Mouse (Mus musculus) neural tube, embryonic 11.5 days (tissue): Measurements from ENCODE around the gene Mgat4e. TPM values are rescaled to one million over a fixed set of nuclear protein-coding genes. Genes with fewer than 3 reads are reported as not detected.

Experiments
- ATAC-seq: fragments of 200-750 bp; cut with Nextera tagmentation; 2 replicates; pipeline ENCODE4 v1.8.0; 2017; ENCODE audit warnings: moderate number of reproducible peaks, mild to moderate bottlenecking, moderate TSS enrichment, moderate library complexity; ENCODE audit not compliant: insufficient read depth, low FRiP score, low TSS enrichment
- DNase-seq: peaks from one replicate; pipeline ENCODE4 v3.0.0-alpha.2; 2015; ENCODE audit warnings: low spot score
- H3K27ac ChIP-seq: fragments of 300-500 bp; sonication (generic); 2 replicates; pipeline ENCODE4 v1.5.1; 2014; ENCODE audit warnings: low read depth, mild to moderate bottlenecking, low read length
- H3K27me3 ChIP-seq: fragments of 300-500 bp; sonication (generic); 2 replicates; pipeline ENCODE4 v1.6.1; 2014; ENCODE audit warnings: mild to moderate bottlenecking, low read length, mixed read lengths; ENCODE audit not compliant: control insufficient read depth, insufficient read depth
- H3K36me3 ChIP-seq: fragments of 300-500 bp; sonication (generic); 2 replicates; pipeline ENCODE4 v1.6.1; 2014; ENCODE audit warnings: mild to moderate bottlenecking, low read length, moderate library complexity, mixed read lengths; ENCODE audit not compliant: control insufficient read depth, insufficient read depth
- H3K4me1 ChIP-seq: fragments of 300-500 bp; sonication (generic); 2 replicates; pipeline ENCODE4 v1.6.1; 2014; ENCODE audit warnings: low read length, mixed read lengths; ENCODE audit not compliant: control insufficient read depth, insufficient read depth
- H3K4me2 ChIP-seq: fragments of 300-500 bp; sonication (generic); 2 replicates; pipeline ENCODE4 v1.6.1; 2014; ENCODE audit warnings: low read depth, mild to moderate bottlenecking, moderate library complexity
- H3K4me3 ChIP-seq: fragments of 300-500 bp; sonication (generic); 2 replicates; pipeline ENCODE4 v1.5.1; 2014; ENCODE audit warnings: low read depth, low read length
- H3K9ac ChIP-seq: fragments of 300-500 bp; sonication (generic); 2 replicates; pipeline ENCODE4 v1.6.1; 2014; ENCODE audit warnings: mild to moderate bottlenecking, low read length
- H3K9me3 ChIP-seq: fragments of 300-500 bp; sonication (generic); 2 replicates; pipeline ENCODE4 v1.6.1; 2016; ENCODE audit warnings: low read length; ENCODE audit not compliant: control insufficient read depth
- WGBS: fragments of 180-500 bp; shearing (Covaris S2); extraction: QIAGEN DNeasy Blood & Tissue Kit; methylation state at CpG from one replicate; pipeline ENCODE4 v1.1.7; 2014; 5-methylcytosine and 5-hydroxymethylcytosine counted together
- polyA plus RNA-seq: library from polyadenylated mRNA; unstranded; fragments of >200 nt; fragmentation: Nextera tagmentation; extraction: Ambion mirVana; gene quantifications from 2 replicates; pipeline ENCODE4 v1.2.1, GENCODE M21; 2014

Gene Mgat4e
- polyA plus RNA-seq, 1 experiment from 2014 or later, result not detected

GRCm38 (mm10) chr1:134513876-134514590, 35.4 kb downstream of the Mgat4e start:
- Histone ChIP-seq H3K9ac (no peak overlapping the region), H3K4me3 (peak overlapping the region; percentile 31)

GRCm38 (mm10) chr1:134513312-134513860, 36.1 kb downstream of the Mgat4e start:
- peak overlapping the region; percentile 31 for H3K4me3 ChIP-seq
- H3K9ac ChIP-seq, result peak overlapping the region; percentile 50
- H3K36me3 ChIP-seq, result no peaks in the 10 kb centered on the region
- no peaks in the 10 kb centered on the region for H3K9me3 ChIP-seq
- 2% methylated on average over 38 of the region's 38 CpGs for WGBS
- ATAC-seq (no peak), DNase-seq (peak; percentile 51)
- peak overlapping the region; percentile 69 for H3K4me2 ChIP-seq
- peaks cover 9% of the 10 kb centered on the region for H3K4me1 ChIP-seq
- H3K27me3 ChIP-seq, result peaks cover 15% of the 10 kb centered on the region
- H3K27ac ChIP-seq, result no peak overlapping the region

More at GRCm38 (mm10) chr1:134513876-134514590, 35.4 kb downstream of the Mgat4e start:
- peaks cover 9% of the 10 kb centered on the region for H3K4me1 ChIP-seq
- ATAC-seq (no peak), DNase-seq (no peak)
- WGBS, result 47% methylated on average over 16 of the region's 16 CpGs
- no peaks in the 10 kb centered on the region for H3K36me3 ChIP-seq
- peak overlapping the region; percentile 69 for H3K4me2 ChIP-seq
- H3K27me3 ChIP-seq, result peaks cover 15% of the 10 kb centered on the region
- no peak overlapping the region for H3K27ac ChIP-seq
- H3K9me3 ChIP-seq, result no peaks in the 10 kb centered on the region

GRCm38 (mm10) chr1:134512584-134512983, 36.9 kb downstream of the Mgat4e start:
- no peak overlapping the region for H3K9ac ChIP-seq
- no peak overlapping the region for H3K4me3 ChIP-seq

GRCm38 (mm10) chr1:134512183-134512582, 37.3 kb downstream of the Mgat4e start:
- H3K4me2 ChIP-seq, result no peak overlapping the region
- WGBS, result 79% methylated on average over 4 of the region's 4 CpGs
- no peak for DNase-seq
- no peak overlapping the region for H3K9ac ChIP-seq
- peaks cover 15% of the 10 kb centered on the region for H3K27me3 ChIP-seq
- no peaks in the 10 kb centered on the region for H3K9me3 ChIP-seq
- H3K4me1 ChIP-seq, result peaks cover 9% of the 10 kb centered on the region
- H3K4me3 ChIP-seq, result no peak overlapping the region
- H3K27ac ChIP-seq, result no peak overlapping the region
- H3K36me3 ChIP-seq, result no peaks in the 10 kb centered on the region
- ATAC-seq, result no peak

More at GRCm38 (mm10) chr1:134512584-134512983, 36.9 kb downstream of the Mgat4e start:
- no peak overlapping the region for H3K4me2 ChIP-seq
- H3K36me3 ChIP-seq, result no peaks in the 10 kb centered on the region
- peaks cover 9% of the 10 kb centered on the region for H3K4me1 ChIP-seq
- no peaks in the 10 kb centered on the region for H3K9me3 ChIP-seq
- peaks cover 15% of the 10 kb centered on the region for H3K27me3 ChIP-seq
- 51% methylated on average over 6 of the region's 6 CpGs for WGBS
- H3K27ac ChIP-seq, result no peak overlapping the region
- DNase-seq (no peak), ATAC-seq (no peak)

DNA sequence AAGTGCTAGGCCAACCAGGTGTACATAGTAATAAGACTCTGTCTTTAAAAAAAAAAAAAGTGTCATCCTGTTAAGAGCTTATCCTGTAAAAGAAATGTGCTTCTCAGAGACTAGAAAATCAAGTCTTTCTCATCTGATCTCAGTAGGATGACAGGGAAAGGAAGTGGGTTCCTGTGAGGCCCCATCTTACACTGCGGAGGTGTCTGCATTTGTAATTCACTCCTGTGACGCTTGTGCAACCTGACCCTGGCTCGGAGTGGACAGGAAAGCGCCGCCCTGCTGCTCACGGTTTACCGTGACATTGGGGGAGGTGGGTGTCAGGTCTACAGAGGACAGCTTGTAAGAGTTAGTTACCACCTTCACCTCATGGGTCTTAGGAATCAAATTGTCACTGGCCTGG, 39.5 kb downstream of the Mgat4e start:
- H3K4me3 ChIP-seq, result no peak overlapping the region
- 37% methylated on average over 7 of the region's 7 CpGs for WGBS
- peaks cover 8% of the 10 kb centered on the region for H3K36me3 ChIP-seq
- no peak overlapping the region for H3K27ac ChIP-seq
- H3K27me3 ChIP-seq, result peaks cover 15% of the 10 kb centered on the region
- H3K9ac ChIP-seq, result no peak overlapping the region
- ATAC-seq, result no peak
- no peak for DNase-seq
- no peak overlapping the region for H3K4me2 ChIP-seq
- no peaks in the 10 kb centered on the region for H3K9me3 ChIP-seq
- peaks cover 5% of the 10 kb centered on the region; the same call in 1 of the 2 replicates for H3K4me1 ChIP-seq

- peaks cover 8% of the 10 kb centered on the region for H3K36me3 ChIP-seq
- H3K27ac ChIP-seq, result no peak overlapping the region
- ATAC-seq, result no peak
- no peak for DNase-seq
- H3K9ac ChIP-seq, result no peak overlapping the region
- no peak overlapping the region for H3K4me3 ChIP-seq
- H3K9me3 ChIP-seq, result no peaks in the 10 kb centered on the region
- no peaks in the 10 kb centered on the region for H3K4me1 ChIP-seq
- 91% methylated on average over 8 of the region's 8 CpGs for WGBS
- no peaks in the 10 kb centered on the region for H3K27me3 ChIP-seq
- H3K4me2 ChIP-seq, result no peak overlapping the region
Observed at GRCm38 (mm10) chr1:134506201-134506600, 43.3 kb downstream of the Mgat4e start.

DNA sequence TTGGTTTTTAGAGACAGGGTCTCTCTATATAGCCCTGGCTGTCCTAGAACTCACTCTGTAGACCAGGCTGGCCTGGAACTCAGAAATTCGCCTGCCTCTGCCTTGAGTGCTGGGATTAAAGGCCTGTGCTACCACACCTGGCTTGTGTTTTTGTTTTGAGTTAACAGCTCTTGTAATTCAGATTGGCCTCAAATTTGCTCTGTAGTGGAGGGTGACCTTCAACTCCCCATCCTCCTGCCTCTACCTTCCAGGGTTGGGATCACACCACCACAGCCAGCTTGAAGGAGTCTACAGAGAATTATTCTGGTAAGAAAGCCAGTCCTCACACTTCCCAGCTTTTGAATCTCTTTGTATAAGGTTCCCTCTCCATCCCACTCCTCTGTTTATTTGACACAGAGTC, 48.6 kb downstream of the Mgat4e start:
- no peaks in the 10 kb centered on the region for H3K4me1 ChIP-seq

DNA sequence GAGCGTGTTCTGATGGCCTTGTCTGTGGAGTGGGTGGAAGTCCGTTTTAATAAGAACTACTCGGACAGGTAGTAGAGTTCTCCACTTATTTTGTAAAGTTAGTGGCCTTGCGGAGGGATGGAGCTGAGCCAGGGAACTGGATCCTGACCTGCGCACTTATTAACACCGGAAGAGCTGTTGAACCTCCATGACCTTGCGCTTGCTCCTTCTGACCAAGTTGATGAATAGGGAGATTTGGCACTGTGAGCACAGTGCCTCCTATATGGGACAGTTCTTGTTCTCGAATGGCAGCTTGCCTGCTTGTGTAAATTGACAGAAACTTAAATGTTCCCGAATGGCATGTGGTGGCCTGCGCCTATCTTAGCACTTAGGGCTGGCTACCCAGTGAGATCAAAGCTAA, 53.5 kb downstream of the Mgat4e start:
- no peaks in the 10 kb centered on the region for H3K9me3 ChIP-seq
- 94% methylated on average over 10 of the region's 10 CpGs for WGBS
- H3K27me3 ChIP-seq, result no peaks in the 10 kb centered on the region
- no peak overlapping the region for H3K9ac ChIP-seq
- ATAC-seq (no peak), DNase-seq (no peak)
- H3K27ac ChIP-seq, result no peak overlapping the region
- H3K4me2 ChIP-seq, result no peak overlapping the region
- H3K4me1 ChIP-seq, result peaks cover 6% of the 10 kb centered on the region; the same call in 1 of the 2 replicates
- no peaks in the 10 kb centered on the region for H3K36me3 ChIP-seq
- no peak overlapping the region for H3K4me3 ChIP-seq

More for the DNA sequence above, 48.6 kb downstream of the Mgat4e start:
- DNase-seq (no peak), ATAC-seq (no peak)
- H3K9ac ChIP-seq, result no peak overlapping the region
- peaks cover 3% of the 10 kb centered on the region for H3K36me3 ChIP-seq
- H3K27me3 ChIP-seq, result no peaks in the 10 kb centered on the region
- H3K4me2 ChIP-seq, result no peak overlapping the region
- WGBS, result 94% methylated on average over 1 of the region's 1 CpGs
- no peak overlapping the region for H3K27ac ChIP-seq
- H3K9me3 ChIP-seq, result no peaks in the 10 kb centered on the region
- H3K4me3 ChIP-seq, result no peak overlapping the region

DNA sequence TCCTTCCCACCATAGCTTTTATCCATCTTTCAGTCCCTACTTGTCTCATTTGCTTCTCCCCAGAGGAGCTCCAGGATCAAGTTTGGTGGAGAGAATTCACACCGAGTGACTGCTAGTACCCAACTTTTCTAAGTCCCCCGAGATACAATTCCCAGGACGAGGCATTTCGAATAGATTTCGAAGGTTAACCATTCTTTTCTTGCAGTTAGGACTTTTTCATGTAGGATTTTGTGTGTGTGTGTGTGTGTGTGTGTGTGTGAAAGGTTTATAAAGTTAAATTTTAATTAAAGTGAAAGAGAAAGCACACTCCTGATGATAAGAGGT, 54.3 kb downstream of the Mgat4e start:
- H3K4me3 ChIP-seq, result peak overlapping the region; percentile 52
- 24% methylated on average over 5 of the region's 5 CpGs for WGBS
- H3K27me3 ChIP-seq, result no peaks in the 10 kb centered on the region
- no peaks in the 10 kb centered on the region for H3K9me3 ChIP-seq
- DNase-seq (no peak), ATAC-seq (no peak)
- peak overlapping the region; percentile 50 for H3K9ac ChIP-seq
- H3K4me1 ChIP-seq, result peaks cover 6% of the 10 kb centered on the region; the same call in 1 of the 2 replicates
- peak overlapping the region; percentile 68; the same call in 1 of the 2 replicates for H3K27ac ChIP-seq
- H3K4me2 ChIP-seq, result peak overlapping the region; percentile 70
- no peaks in the 10 kb centered on the region for H3K36me3 ChIP-seq
